ENCODE assay signal across 8 mouse cellular contexts in genomic region chr5:135012671-135013441, GRCm38 (mm10). TPM values are rescaled to one million over a fixed set of nuclear protein-coding genes. Genes with fewer than 3 reads are reported as not detected.
DNase-seq lines count a peak whose midpoint lies in the region; ATAC-seq and TF ChIP-seq lines count a peak whose summit lies in the region.

No protein-coding gene starts in this region.

- no peak overlapping the region; the same call in 1 of the 2 replicates for H3K4me2 ChIP-seq in liver, embryonic 14.5 days (ENCODE audit: low read depth)

- no peaks in the 10 kb centered on the region for H3K79me2 ChIP-seq in heart, adult 2 months (replicated peaks; ENCODE audit: control insufficient read depth, insufficient read depth, low read length)

- WGBS in heart, adult 2 months = 22% methylated on average over 16 of the region's 16 CpGs
- 11% methylated on average over 16 of the region's 16 CpGs for WGBS in liver, embryonic 14.5 days (ENCODE audit: insufficient replicate concordance)

- no peaks in the 10 kb centered on the region for H3K36me3 ChIP-seq in heart, adult 2 months (ENCODE audit: control insufficient read depth, insufficient read depth, low read length)
- no peaks in the 10 kb centered on the region for H3K36me3 ChIP-seq in liver, embryonic 14.5 days (replicated peaks; ENCODE audit: control insufficient read depth, insufficient read depth, low read depth)

- TF ChIP-seq POLR2A in heart, adult 2 months (IDR thresholded peaks at IDR 0.05; ENCODE audit: insufficient read depth, low read depth, low read length) = no peak

- DNase-seq in 3T3-L1 (ENCODE audit: low read depth, low spot score) = peak; percentile 85
- DNase-seq in Muller cell, postnatal 12 days (ENCODE audit: inconsistent ontology term) = peak; percentile 84
- DNase-seq in cerebellum, postnatal 36 days = peak; percentile 85
- peak; percentile 69 to 85 for DNase-seq in heart, adult 2 months
- peak; percentile 83 to 92 for DNase-seq in kidney, adult 8-10 months
- peak; percentile 65 to 73 (median 68) for DNase-seq in liver, embryonic 14.5 days (ENCODE audit: low read depth in 3 of 3, low spot score in 3 of 3)
- DNase-seq in retina, embryonic 14.5 days (ENCODE audit: low spot score) = peak; percentile 80
- peak; percentile 80 for DNase-seq in thymus, postnatal 36 days

- no peak overlapping the region for H3K27ac ChIP-seq in heart, adult 2 months
- H3K27ac ChIP-seq in liver, embryonic 14.5 days = no peak overlapping the region

- no peak overlapping the region for H3K4me3 ChIP-seq in heart, adult 2 months
- H3K4me3 ChIP-seq in liver, embryonic 14.5 days (ENCODE audit: insufficient read depth in 1 of 2, low read depth in 2 of 2, low read length in 2 of 2) = no peak overlapping the region

- H3K4me1 ChIP-seq in heart, adult 2 months (ENCODE audit: control insufficient read depth, insufficient read depth, low read length) = peaks cover 4% of the 10 kb centered on the region
- peaks cover 8 to 24% of the 10 kb centered on the region in 2 experiments for H3K4me1 ChIP-seq in liver, embryonic 14.5 days (replicated peaks; ENCODE audit: control insufficient read depth in 2 of 2, insufficient read depth in 2 of 2, low read length in 1 of 2)

- no peak for ATAC-seq in liver, embryonic 14.5 days (ENCODE audit: insufficient read depth)

- H3K9ac ChIP-seq in heart, adult 2 months (ENCODE audit: low read depth, low read length) = no peak overlapping the region
- H3K9ac ChIP-seq in liver, embryonic 14.5 days (replicated peaks) = no peak overlapping the region

- peak; percentile 66 for TF ChIP-seq CTCF in heart, adult 2 months (IDR thresholded peaks at IDR 0.05)
- TF ChIP-seq CTCF in liver, embryonic 14.5 days (IDR thresholded peaks at IDR 0.05; ENCODE audit: low read depth) = peak; percentile 84

- H3K9me3 ChIP-seq in liver, embryonic 14.5 days (ENCODE audit: control insufficient read depth, low read length) = no peaks in the 10 kb centered on the region

- H3K27me3 ChIP-seq in heart, adult 2 months (ENCODE audit: control insufficient read depth, insufficient read depth, low read length) = no peaks in the 10 kb centered on the region
- H3K27me3 ChIP-seq in liver, embryonic 14.5 days (ENCODE audit: control insufficient read depth, insufficient read depth, low read length) = no peaks in the 10 kb centered on the region

- TF ChIP-seq EP300 in heart, adult 2 months (IDR thresholded peaks at IDR 0.05; ENCODE audit: insufficient read depth, low read depth, low read length) = no peak
- TF ChIP-seq EP300 in liver, embryonic 14.5 days (IDR thresholded peaks at IDR 0.05; ENCODE audit: low read depth) = no peak

- intact Hi-C loops in heart, adult 2 months (cut with DNase I) = loop anchor here (5.0 kb wide), 1 partner anchor 174 kb away; the partner anchor contains the start of gene Baz1b

RNA-seq across cellular contexts. Expression of gene Abhd11, which starts 3.9 kb away (rescaled TPM):
- total RNA-seq in heart, adult 2 months (2021) = 10 to 100 TPM; 56.9 to 64.5 TPM
- 90.2 and 110 TPM in 2 replicates for polyA plus RNA-seq in heart, adult 2 months (2012; rRNA removed)
- polyA plus RNA-seq in liver, embryonic 14.5 days (2012; rRNA removed) = 27.0 and 27.9 TPM in 2 replicates
- polyA plus RNA-seq in liver, embryonic 14.5 days (2014; fragmentation: Nextera tagmentation; extraction: Ambion mirVana) = 23.1 and 25.1 TPM in 2 replicates

RNA-seq across cellular contexts. Expression of gene Stx1a, which starts 10.4 kb away (rescaled TPM):
- total RNA-seq in heart, adult 2 months (2021) = 1 to 10 TPM; 1.4 to 1.5 TPM
- 4.7 and 5.1 TPM in 2 replicates for polyA plus RNA-seq in heart, adult 2 months (2012; rRNA removed)
- 2.0 and 2.3 TPM in 2 replicates for polyA plus RNA-seq in liver, embryonic 14.5 days (2012; rRNA removed)
- 0.72 and 0.73 TPM in 2 replicates for polyA plus RNA-seq in liver, embryonic 14.5 days (2014; fragmentation: Nextera tagmentation; extraction: Ambion mirVana)

RNA-seq across cellular contexts. Expression of gene Cldn3, which starts 26.8 kb away (rescaled TPM):
- under 1 TPM in 1 of 2 experiments, not detected in 1; 0.26 TPM for total RNA-seq in heart, adult 2 months (2021)
- 0.12 and 6.8 TPM in 2 replicates for polyA plus RNA-seq in heart, adult 2 months (2012; rRNA removed)
- polyA plus RNA-seq in liver, embryonic 14.5 days (2012; rRNA removed) = 0.47 and 0.73 TPM in 2 replicates
- polyA plus RNA-seq in liver, embryonic 14.5 days (2014; fragmentation: Nextera tagmentation; extraction: Ambion mirVana) = 0.43 and 0.47 TPM in 2 replicates

RNA-seq across cellular contexts. Expression of gene Dnajc30, which starts 51.1 kb away (rescaled TPM):
- total RNA-seq in heart, adult 2 months (2021) = 10 to 100 TPM; 38.4 to 46.1 TPM
- polyA plus RNA-seq in heart, adult 2 months (2012; rRNA removed) = 34.7 and 35.7 TPM in 2 replicates
- 9.5 and 12.1 TPM in 2 replicates for polyA plus RNA-seq in liver, embryonic 14.5 days (2012; rRNA removed)
- 13.3 and 14.2 TPM in 2 replicates for polyA plus RNA-seq in liver, embryonic 14.5 days (2014; fragmentation: Nextera tagmentation; extraction: Ambion mirVana)

RNA-seq across cellular contexts. Expression of gene Bud23, which starts 51.9 kb away (rescaled TPM):
- 10 to 100 TPM; 20.5 to 21.1 TPM for total RNA-seq in heart, adult 2 months (2021)
- 26.2 and 29.8 TPM in 2 replicates for polyA plus RNA-seq in heart, adult 2 months (2012; rRNA removed)
- 36.7 and 43.3 TPM in 2 replicates for polyA plus RNA-seq in liver, embryonic 14.5 days (2012; rRNA removed)
- polyA plus RNA-seq in liver, embryonic 14.5 days (2014; fragmentation: Nextera tagmentation; extraction: Ambion mirVana) = 46.0 and 50.1 TPM in 2 replicates
